Mouse (Mus musculus) left cerebral cortex, adult 8-10 months (tissue): ENCODE results near the gene Kera. TPM values are rescaled to one million over a fixed set of nuclear protein-coding genes. Genes with fewer than 3 reads are reported as not detected.

ENCODE experiments used
- DNase-seq, 2 experiments: peaks; one replicate each; pipeline ENCODE4 v3.0.0; 2022; ENCODE audit warnings: low spot score in 2 of 2
- total RNA-seq, 4 experiments: library from RNA; stranded (reverse); gene quantifications; 2 replicates each; pipeline ENCODE4 v1.2.4; 2022

The Kera gene
- total RNA-seq = not detected

GRCm38 (mm10) chr10:97606579-97606978 is at the start of gene Kera:
TSS of gene Kera (plus strand) at chr10:97606879.
- DNase-seq = no peak

- DNase-seq = no peak
These were observed 41.5 kb upstream of the Kera start, which contains the start of gene Lum for GRCm38 (mm10) chr10:97564957-97565856. TSS of gene Lum (plus strand) at chr10:97565128.

GRCm38 (mm10) chr10:97567489-97568135 is 39.1 kb upstream of the Kera start:
- no peak for DNase-seq

GRCm38 (mm10) chr10:97582543-97583231 is 24.0 kb upstream of the Kera start:
- DNase-seq = peak in 1 of 2 experiments; percentile 16

GRCm38 (mm10) chr10:97584176-97584575 is 22.5 kb upstream of the Kera start:
- DNase-seq = no peak

GRCm38 (mm10) chr10:97587159-97587558 is 19.5 kb upstream of the Kera start:
- no peak for DNase-seq

- DNase-seq = no peak
These were observed 17.1 kb upstream of the Kera start for GRCm38 (mm10) chr10:97589574-97589973.

GRCm38 (mm10) chr10:97591036-97591435 is 15.6 kb upstream of the Kera start:
- DNase-seq = no peak

- no peak for DNase-seq
These were observed 15.0 kb upstream of the Kera start for GRCm38 (mm10) chr10:97591685-97592084.

- no peak for DNase-seq
These were observed 11.0 kb upstream of the Kera start for GRCm38 (mm10) chr10:97595680-97596079.

GRCm38 (mm10) chr10:97601744-97602143 is 4.9 kb upstream of the Kera start:
- DNase-seq = no peak

GRCm38 (mm10) chr10:97603256-97603655 is 3.4 kb upstream of the Kera start:
- DNase-seq = no peak

GRCm38 (mm10) chr10:97622328-97622727 is 15.6 kb downstream of the Kera start:
- no peak for DNase-seq

GRCm38 (mm10) chr10:97624381-97624780 is 17.7 kb downstream of the Kera start:
- no peak for DNase-seq

GRCm38 (mm10) chr10:97625116-97625515 is 18.4 kb downstream of the Kera start:
- no peak for DNase-seq

GRCm38 (mm10) chr10:97626543-97626942 is 19.9 kb downstream of the Kera start:
- DNase-seq = no peak

- DNase-seq = no peak
These were observed 24.4 kb downstream of the Kera start for GRCm38 (mm10) chr10:97631061-97631460.

- no peak for DNase-seq
These were observed 35.2 kb downstream of the Kera start for GRCm38 (mm10) chr10:97641926-97642325.

- DNase-seq = no peak
These were observed 37.1 kb downstream of the Kera start, which contains the start of gene Epyc for GRCm38 (mm10) chr10:97643768-97644167. TSS of gene Epyc (plus strand) at chr10:97644068.

GRCm38 (mm10) chr10:97650334-97650733 is 43.7 kb downstream of the Kera start:
- DNase-seq = no peak

- DNase-seq = no peak
These were observed 52.8 kb downstream of the Kera start for GRCm38 (mm10) chr10:97659489-97659888.
